Mouse (Mus musculus): ENCODE data around the gene Slc50a1.

Gene Slc50a1

DNA sequence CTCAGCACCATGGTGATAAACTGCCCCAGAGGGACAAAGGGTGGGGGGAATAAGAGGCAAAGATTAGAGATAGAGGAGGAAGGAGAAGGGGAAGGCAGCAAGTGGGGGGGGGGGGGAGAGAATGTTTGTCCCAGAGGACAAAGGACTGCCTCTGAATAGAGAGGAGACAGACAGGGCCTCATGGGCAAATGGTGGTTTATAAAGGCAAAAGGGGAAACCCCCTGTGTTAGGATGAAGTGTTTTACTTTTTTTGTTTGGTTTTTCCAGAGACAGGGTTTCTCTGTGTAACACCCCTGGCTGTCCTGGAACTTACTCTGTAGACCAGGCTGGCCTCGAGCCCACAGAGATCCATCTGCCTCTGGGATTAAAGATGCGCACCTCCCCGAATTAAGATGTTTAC lies 10.2 kb downstream of the Slc50a1 start:
- H3K36me3 ChIP-seq (ENCODE audit: control insufficient read depth, insufficient read depth, low read length, poor library complexity, severe bottlenecking): no peaks in the 10 kb centered on the region
- no peak for DNase-seq (ENCODE audit: low read depth, low spot score)
- H3K27me3 ChIP-seq (ENCODE audit: control insufficient read depth, insufficient read depth, low read length, poor library complexity, severe bottlenecking): no peaks in the 10 kb centered on the region

DNA sequence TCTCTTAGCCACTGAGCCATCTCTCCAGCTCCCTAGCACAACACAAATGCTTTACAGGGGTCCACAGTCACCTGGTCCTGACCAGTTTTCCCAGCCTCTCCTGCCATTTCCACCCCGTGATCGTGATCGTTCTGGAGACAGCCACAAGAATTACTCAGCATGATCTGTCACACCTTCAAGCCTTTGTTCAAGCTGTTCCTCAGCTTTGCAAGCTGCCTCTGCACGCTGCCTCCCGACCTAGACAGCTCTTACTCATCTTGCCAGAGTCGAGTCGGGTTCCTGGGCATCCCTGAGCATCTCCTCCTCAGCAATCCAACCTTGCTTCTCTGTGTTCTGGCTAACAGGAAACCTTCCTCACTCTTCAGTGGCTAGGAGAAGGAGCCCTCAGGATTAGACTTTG lies 11.3 kb downstream of the Slc50a1 start, which contains the start of gene Dpm3:
Gene Dpm3, plus strand, starts transcription at position 283 of the 400 bp plus-strand sequence.
- no peaks in the 10 kb centered on the region for H3K36me3 ChIP-seq (ENCODE audit: control insufficient read depth, insufficient read depth, low read length, poor library complexity, severe bottlenecking)
- no peak for DNase-seq (ENCODE audit: low read depth, low spot score)
- H3K27me3 ChIP-seq (ENCODE audit: control insufficient read depth, insufficient read depth, low read length, poor library complexity, severe bottlenecking): no peaks in the 10 kb centered on the region

DNA sequence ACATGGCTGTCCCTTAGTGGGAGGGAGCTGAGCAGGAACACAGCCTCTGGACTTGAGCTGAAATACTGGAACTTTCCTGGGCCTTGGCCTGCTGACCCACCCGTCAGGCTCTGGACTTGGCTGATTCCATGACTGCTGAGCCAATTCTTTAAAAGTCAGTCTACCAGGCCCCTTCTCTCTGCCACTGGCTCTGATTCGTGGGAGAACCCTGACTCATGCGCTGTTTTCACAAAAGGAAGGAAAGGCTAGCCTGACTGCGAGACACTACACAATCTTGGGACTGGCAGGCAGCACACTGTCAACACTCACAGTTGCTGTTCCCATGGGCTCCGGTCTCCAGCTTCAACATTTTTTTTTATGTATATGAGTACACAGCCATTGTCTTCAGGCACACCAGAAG lies 14.2 kb downstream of the Slc50a1 start:
- H3K36me3 ChIP-seq (ENCODE audit: control insufficient read depth, insufficient read depth, low read length, poor library complexity, severe bottlenecking): no peaks in the 10 kb centered on the region
- no peak for DNase-seq (ENCODE audit: low read depth, low spot score)
- H3K27me3 ChIP-seq (ENCODE audit: control insufficient read depth, insufficient read depth, low read length, poor library complexity, severe bottlenecking): no peaks in the 10 kb centered on the region

DNA sequence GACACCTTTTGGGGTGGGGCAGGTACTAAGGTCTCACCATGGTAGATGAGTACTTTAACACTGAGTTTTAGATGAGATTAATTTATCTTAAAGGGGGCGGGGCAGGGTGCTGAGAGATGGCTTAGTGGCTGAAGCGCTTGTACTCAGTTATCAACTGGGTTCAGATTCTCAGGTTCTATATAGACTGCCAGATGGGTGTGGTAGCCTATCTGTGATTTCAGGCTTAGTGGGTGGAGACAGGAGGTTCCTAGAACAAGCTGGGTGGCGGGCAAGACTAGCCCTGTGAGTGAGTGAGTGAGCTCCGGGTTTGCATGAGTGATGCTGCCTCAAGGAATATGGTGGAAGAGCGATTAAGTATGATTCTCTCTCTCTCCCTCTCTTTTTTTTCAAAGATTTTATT lies 15.4 kb downstream of the Slc50a1 start:
- DNase-seq (ENCODE audit: low read depth, low spot score): no peak
- H3K27me3 ChIP-seq (ENCODE audit: control insufficient read depth, insufficient read depth, low read length, poor library complexity, severe bottlenecking): no peaks in the 10 kb centered on the region
- H3K36me3 ChIP-seq (ENCODE audit: control insufficient read depth, insufficient read depth, low read length, poor library complexity, severe bottlenecking): no peaks in the 10 kb centered on the region

DNA sequence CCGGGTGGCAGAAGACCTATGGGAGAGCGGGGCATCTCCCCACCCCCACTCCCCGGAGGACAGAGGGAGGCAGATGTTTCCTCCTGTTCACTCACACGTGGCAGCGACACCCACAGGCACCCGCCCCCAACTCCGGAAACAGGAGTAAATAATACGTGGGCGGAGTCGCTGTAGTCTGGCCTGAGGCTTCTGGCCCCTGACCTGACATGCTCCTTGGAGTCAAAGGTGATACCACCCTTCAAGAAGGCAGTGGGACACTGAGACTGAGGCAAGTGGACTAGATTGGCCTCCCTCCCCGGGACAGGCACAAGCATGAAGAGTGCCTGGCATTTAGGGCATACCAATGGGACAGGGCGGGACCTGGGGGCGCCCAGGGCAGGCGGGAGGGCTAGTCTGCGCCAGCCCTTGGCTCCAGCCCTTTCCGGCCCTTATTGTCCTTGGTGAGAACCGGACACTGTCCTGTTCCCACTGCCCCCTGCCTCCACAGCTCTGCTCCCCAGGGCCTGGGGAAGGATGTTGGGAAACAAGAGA lies 18.9 kb downstream of the Slc50a1 start:
- DNase-seq (ENCODE audit: low read depth, low spot score): peak; percentile 82
- H3K27me3 ChIP-seq (ENCODE audit: control insufficient read depth, insufficient read depth, low read length, poor library complexity, severe bottlenecking): no peaks in the 10 kb centered on the region
- H3K36me3 ChIP-seq (ENCODE audit: control insufficient read depth, insufficient read depth, low read length, poor library complexity, severe bottlenecking): peaks cover 4% of the 10 kb centered on the region; the same call in 1 of the 2 replicates

DNA sequence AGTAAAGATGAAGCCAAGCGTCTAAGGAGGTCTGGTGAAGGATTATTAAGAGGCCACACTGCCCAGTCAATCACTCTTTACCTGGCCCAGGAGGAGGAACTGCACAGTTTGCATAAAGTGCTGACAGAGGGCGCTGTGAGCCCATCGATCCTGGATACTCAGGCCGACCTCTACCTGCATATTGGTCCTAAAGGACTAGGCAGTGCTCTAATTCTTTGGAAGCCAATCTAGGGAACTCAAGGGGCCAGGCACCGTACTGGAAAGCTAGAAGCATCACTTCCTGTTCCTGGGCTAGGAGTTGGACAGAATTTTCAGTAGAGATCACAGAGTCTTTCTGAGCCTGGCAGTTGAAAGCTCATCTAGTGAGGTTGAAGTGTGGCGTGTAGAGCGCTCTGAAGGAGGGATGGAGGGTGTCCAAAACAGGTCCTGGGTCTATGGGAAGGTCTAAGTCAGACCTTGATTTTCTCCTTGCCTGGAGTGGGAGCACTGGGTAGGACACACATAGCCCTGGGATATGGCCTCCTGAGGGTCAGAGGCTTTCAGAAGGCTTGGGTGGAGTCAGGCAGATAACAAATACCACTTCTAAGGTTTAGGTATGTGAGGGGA lies 19.8 kb downstream of the Slc50a1 start:
- peak; percentile 86 for DNase-seq (ENCODE audit: low read depth, low spot score)
- Histone ChIP-seq H3K27me3 (ENCODE audit: control insufficient read depth, insufficient read depth, low read length, poor library complexity, severe bottlenecking) (no peaks in the 10 kb centered on the region), H3K36me3 (ENCODE audit: control insufficient read depth, insufficient read depth, low read length, poor library complexity, severe bottlenecking) (peaks cover 4% of the 10 kb centered on the region; the same call in 1 of the 2 replicates)

DNA sequence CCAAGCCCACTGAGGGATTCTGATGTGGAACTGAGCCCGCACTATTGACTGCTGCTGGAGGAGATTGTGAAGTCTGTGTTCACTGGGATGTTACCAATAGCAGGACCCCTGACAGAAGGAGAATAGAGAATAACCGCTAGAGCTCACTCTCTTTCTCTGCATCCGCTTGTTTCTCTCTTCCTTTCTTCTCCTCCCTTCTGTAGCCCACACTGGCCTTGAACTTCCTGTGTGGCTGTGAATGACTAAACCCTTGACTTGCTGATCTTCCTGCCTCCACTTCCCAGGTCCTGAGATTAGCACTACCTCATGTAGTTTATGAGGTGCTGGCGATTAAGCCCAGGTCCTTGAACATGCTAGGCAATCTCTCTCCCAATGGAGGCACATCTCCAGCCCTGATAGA lies 22.9 kb downstream of the Slc50a1 start:
- Histone ChIP-seq H3K36me3 (ENCODE audit: control insufficient read depth, insufficient read depth, low read length, poor library complexity, severe bottlenecking) (peaks cover 4% of the 10 kb centered on the region; the same call in 1 of the 2 replicates), H3K27me3 (ENCODE audit: control insufficient read depth, insufficient read depth, low read length, poor library complexity, severe bottlenecking) (no peaks in the 10 kb centered on the region)
- DNase-seq (ENCODE audit: low read depth, low spot score): no peak

DNA sequence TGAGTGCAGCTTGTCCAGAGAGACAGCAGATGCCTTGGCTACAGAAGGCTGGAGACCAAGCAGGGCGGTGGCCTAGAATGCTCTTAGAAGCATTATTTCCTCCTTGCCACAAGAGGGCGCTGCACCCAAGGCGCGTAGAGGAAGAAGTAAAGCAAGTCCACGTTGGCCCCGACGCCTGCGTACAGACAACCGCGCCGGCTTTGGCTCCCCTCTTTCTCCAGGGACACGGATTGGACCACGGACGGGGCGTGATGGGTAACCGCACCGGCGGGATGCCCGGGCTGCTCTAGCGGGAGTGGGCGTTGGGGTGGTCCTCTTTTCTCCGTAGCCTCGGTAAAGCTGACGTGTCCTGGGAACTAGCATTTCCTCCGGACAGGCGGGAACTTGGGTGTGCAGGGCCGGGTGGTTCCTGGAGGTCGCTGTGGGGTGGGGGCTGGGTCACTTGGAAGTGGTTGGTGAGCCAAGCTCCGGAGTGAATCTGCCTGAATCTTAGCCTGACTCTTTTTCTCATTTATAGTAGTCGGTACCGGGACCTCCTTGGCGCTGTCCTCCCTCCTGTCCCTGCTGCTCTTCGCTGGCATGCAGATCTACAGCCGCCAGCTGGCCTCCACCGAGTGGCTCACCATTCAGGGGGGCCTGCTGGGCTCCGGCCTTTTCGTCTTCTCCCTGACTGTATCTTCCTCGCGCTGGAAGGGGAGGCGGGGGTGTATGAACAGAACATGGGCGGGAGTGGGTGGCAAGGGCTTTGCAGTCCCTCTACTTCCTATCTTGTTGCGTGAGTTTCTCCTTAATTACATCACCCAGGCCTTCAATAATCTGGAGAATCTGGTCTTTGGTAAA lies 23.9 kb downstream of the Slc50a1 start, which contains the start of gene Trim46:
Gene Trim46, minus strand, starts transcription at position 49 of the 840 bp plus-strand sequence.
- Histone ChIP-seq H3K36me3 (ENCODE audit: control insufficient read depth, insufficient read depth, low read length, poor library complexity, severe bottlenecking) (peaks cover 4% of the 10 kb centered on the region; the same call in 1 of the 2 replicates), H3K27me3 (ENCODE audit: control insufficient read depth, insufficient read depth, low read length, poor library complexity, severe bottlenecking) (no peaks in the 10 kb centered on the region)
- DNase-seq (ENCODE audit: low read depth, low spot score): peak; percentile 91

DNA sequence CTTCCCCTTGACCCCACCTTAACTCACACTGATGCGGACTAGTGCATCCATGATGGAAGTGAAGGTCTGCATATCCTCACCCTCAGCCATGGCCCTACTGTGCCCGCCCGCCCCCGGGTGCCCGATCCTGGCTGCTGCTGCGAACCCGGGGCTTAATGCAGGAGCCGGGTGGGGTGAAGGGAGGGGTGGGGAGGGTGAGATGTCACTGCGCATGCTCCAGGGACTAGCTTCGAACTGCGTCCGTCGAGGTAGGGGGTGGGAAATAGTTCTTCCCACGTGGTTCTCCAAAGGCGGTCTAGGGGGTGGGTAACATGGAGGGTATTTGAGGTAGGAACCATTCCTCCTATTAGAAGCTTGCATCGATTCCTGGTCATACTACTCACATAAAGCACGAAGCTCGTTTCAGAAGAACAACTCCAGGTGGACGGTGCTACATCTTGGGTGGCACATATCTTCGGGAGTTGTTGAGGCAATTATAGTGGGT lies 24.6 kb downstream of the Slc50a1 start, which contains the start of gene Krtcap2:
Gene Krtcap2, plus strand, starts transcription at position 279 of the 484 bp plus-strand sequence.
- peak; percentile 58 for DNase-seq (ENCODE audit: low read depth, low spot score)
- H3K36me3 ChIP-seq (ENCODE audit: control insufficient read depth, insufficient read depth, low read length, poor library complexity, severe bottlenecking): peaks cover 4% of the 10 kb centered on the region; the same call in 1 of the 2 replicates
- H3K27me3 ChIP-seq (ENCODE audit: control insufficient read depth, insufficient read depth, low read length, poor library complexity, severe bottlenecking): no peaks in the 10 kb centered on the region

DNA sequence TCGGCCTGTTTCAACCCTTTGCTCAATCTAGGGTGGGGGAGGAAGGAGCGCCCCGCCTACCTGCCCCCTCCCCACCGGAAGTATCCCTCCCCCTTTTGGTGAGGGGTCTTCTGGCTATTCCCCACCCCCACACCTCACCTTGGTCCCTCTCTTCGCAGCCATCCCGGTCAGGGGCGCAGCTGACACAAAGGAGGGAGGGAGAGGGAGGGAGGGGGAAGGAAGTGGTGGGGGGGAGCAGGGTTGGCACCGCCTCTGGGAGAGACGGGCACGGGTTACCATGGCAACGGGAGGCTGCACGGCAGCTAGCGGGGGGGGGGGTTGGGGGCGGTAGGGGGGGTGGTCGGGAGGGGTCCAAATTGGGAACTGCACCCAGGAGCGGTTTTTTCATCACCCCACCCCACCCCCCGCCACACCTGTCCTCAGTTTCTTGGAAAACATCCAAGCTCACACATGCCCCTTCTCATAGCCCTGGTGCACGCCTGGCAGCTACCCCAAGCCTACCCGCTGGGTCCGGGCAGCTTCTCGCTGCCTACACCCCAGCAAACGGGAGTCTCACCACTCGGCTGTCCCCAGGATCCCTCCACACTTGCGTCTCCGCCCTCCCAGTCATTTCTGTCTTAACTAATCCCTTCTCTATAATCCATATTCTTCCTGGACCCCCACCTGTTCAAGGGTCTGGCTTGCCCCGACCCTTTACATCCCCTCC lies 25.2 kb downstream of the Slc50a1 start:
- peaks cover 4% of the 10 kb centered on the region; the same call in 1 of the 2 replicates for H3K36me3 ChIP-seq (ENCODE audit: control insufficient read depth, insufficient read depth, low read length, poor library complexity, severe bottlenecking)
- peak; percentile 64 for DNase-seq (ENCODE audit: low read depth, low spot score)

DNA sequence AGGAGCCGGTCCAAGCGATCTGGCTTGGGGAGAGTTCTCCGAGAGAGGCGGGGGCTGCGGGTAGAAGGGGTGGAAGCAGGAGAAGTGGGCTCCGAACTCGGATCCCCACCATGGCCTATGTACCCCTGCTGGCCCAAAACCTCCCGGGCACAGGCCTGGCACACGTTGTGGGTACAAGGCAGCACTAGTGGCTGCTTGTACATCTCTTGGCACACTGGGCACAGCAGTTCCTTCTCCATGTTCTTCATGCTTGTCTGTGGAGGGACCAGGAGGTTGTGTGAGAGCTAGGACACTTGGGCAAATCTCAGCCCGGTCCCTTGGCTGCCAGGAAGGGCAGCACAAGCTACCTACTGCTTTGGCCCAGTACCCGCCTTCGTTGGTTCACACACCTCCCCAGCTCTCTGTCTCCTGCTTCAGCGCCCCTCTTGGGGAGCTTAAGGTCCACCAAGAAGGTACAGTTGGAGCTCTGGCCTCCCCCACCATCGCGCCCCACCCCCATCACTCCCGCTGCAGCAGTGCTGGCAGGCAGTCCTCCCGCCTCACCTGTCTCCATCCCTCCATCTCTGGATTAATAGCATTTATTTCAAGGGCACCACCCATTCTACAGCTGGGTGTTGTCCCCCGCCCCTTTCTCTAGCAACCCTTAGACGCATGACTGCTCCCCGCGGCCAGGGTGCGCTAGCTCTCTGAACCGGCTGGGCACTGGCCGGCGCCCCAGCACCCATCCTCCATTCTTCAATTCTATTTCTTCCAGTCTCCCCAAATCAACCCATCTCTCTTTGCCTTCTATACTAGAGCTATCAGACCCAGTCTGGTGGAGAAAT lies 26.0 kb downstream of the Slc50a1 start:
- Histone ChIP-seq H3K27me3 (ENCODE audit: control insufficient read depth, insufficient read depth, low read length, poor library complexity, severe bottlenecking) (no peaks in the 10 kb centered on the region), H3K36me3 (ENCODE audit: control insufficient read depth, insufficient read depth, low read length, poor library complexity, severe bottlenecking) (peaks cover 3% of the 10 kb centered on the region; the same call in 1 of the 2 replicates)
- DNase-seq (ENCODE audit: low read depth, low spot score): peak; percentile 63

More for the DNA sequence above, 25.2 kb downstream of the Slc50a1 start:
- H3K27me3 ChIP-seq (ENCODE audit: control insufficient read depth, insufficient read depth, low read length, poor library complexity, severe bottlenecking): no peaks in the 10 kb centered on the region

DNA sequence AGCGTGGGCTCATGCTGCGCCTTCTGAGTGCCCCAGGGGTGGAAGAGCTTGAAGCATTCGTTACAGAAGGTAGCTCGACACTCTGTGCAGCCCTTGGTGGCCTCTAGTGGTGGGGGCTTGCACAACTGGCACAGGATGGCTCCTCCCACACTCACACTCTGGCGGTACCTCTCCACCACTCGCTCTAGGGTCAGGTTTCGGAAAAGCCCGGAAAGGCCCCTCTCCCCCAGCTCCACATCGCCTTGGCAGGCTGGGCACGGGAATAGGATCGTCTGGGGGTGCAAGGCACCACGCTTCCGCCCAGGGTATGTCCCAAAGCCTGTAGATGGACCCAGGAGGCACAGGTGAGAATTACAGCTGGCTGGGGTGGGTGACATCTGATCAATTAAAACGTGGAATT lies 26.8 kb downstream of the Slc50a1 start:
- H3K36me3 ChIP-seq (ENCODE audit: control insufficient read depth, insufficient read depth, low read length, poor library complexity, severe bottlenecking): no peaks in the 10 kb centered on the region
- H3K27me3 ChIP-seq (ENCODE audit: control insufficient read depth, insufficient read depth, low read length, poor library complexity, severe bottlenecking): no peaks in the 10 kb centered on the region
- DNase-seq (ENCODE audit: low read depth, low spot score): peak; percentile 83

DNA sequence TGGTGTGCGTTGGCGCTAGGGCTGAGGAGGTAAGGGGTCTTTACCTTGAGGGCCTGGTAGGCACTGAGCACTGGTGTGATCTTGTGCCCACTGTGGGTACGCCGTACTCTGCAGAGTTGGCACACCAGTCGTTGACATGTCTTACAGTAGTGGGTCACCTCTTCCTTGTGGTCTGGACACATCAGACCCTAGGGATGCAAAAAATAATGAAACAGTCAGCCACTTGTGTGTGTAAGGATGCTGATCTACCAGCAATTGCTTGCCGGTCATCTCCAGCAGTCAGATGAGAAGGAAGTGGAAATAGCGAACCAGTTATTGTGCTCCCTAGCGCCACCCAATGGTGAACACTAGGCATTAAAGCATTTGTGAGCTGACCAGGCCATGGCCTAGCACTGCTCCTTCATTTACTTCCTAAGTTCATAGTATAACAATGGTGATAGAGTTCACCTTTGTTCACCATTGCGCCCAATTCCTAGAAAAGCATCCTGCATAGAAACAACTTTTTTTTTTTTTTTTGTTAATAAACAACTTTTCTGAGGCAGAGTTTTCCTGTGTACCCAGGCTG lies 28.0 kb downstream of the Slc50a1 start:
- Histone ChIP-seq H3K27me3 (ENCODE audit: control insufficient read depth, insufficient read depth, low read length, poor library complexity, severe bottlenecking) (no peaks in the 10 kb centered on the region), H3K36me3 (ENCODE audit: control insufficient read depth, insufficient read depth, low read length, poor library complexity, severe bottlenecking) (no peaks in the 10 kb centered on the region)
- peak; percentile 90 for DNase-seq (ENCODE audit: low read depth, low spot score)
